Mouse (Mus musculus) limb, embryonic 10.5 days (tissue): ENCODE data around the gene Nodal. TPM values are rescaled to one million over a fixed set of nuclear protein-coding genes. Genes with fewer than 3 reads are reported as not detected.

Source experiments
- polyA plus RNA-seq: library from polyadenylated mRNA; unstranded; fragments of >200 nt; fragmentation: Nextera tagmentation; extraction: Ambion mirVana; gene quantifications from 2 replicates; pipeline ENCODE4 v1.2.1, GENCODE M21; 2016

Nodal gene
- polyA plus RNA-seq, 1 experiment from 2014 or later: 0.13 TPM

Other genes starting within 250 kb of the Nodal start
- not detected in 2 replicates for gene Tbata, start 246.0 kb upstream of the Nodal start, polyA plus RNA-seq
- 0.46 and 0.48 TPM in 2 replicates for gene Adamts14, start 144.5 kb upstream of the Nodal start, polyA plus RNA-seq
- not detected in 2 replicates for gene Prf1, start 120.1 kb upstream of the Nodal start, polyA plus RNA-seq
- 26.2 and 28.1 TPM in 2 replicates for gene Pald1, start 34.4 kb upstream of the Nodal start, polyA plus RNA-seq
- 83.2 and 85.7 TPM in 2 replicates for gene Eif4ebp2, start 34.7 kb downstream of the Nodal start, polyA plus RNA-seq
- 10.9 and 11.4 TPM in 2 replicates for gene Lrrc20, start 57.8 kb downstream of the Nodal start, polyA plus RNA-seq
- 0.04 TPM in 1 of 2 replicates, not detected in the other for gene Npffr1, start 177.5 kb downstream of the Nodal start, polyA plus RNA-seq
- 356 and 405 TPM in 2 replicates for gene Ppa1, start 230.6 kb downstream of the Nodal start, polyA plus RNA-seq